Mouse (Mus musculus) hindlimb bud, embryonic 11.5 days (tissue): ENCODE measurements around the gene Abca3.
"Not testable (repeated sequence)": the region's sequence is repeated elsewhere in the genome, so short reads cannot be mapped to it uniquely, and the experiment has no call there.

Experiments
- DNase-seq: peaks from one replicate; pipeline ENCODE4 v3.0.0-alpha.2; 2012; ENCODE audit warnings: low read depth, low spot score; ENCODE audit errors: extremely low spot score

Abca3 gene

GRCm38 (mm10) chr17:24437016-24437415 lies 85.3 kb downstream of the Abca3 start:
- no peak for DNase-seq

- no peak for DNase-seq
Observed at GRCm38 (mm10) chr17:24440377-24440776, 88.6 kb downstream of the Abca3 start.

- no peak for DNase-seq
Observed at GRCm38 (mm10) chr17:24441148-24441547, 89.4 kb downstream of the Abca3 start.

DNA sequence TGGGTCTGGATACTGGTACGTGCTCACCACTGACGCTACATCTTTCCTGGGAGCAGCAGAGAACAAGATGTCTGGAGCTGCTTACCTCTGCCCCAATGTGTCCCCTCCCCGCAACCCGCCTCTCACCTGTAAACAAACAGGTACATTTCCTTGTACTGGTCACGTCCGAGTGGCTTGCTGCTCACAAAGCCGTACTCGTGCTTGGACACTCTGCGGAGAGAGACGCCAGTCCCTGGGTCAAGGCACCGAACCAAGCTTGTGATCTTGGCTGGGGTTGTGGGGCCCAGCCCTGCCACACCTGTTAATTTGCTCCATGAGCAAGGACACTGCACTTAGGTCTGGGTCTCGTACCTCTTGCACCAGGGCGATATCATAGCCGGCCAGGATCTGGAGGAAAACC lies 90.4 kb downstream of the Abca3 start:
- no peak for DNase-seq

GRCm38 (mm10) chr17:24442632-24443155 lies 90.9 kb downstream of the Abca3 start, which contains the start of gene Dnase1l2:
TSS of gene Dnase1l2 (minus strand) at chr17:24443105.
- no peak for DNase-seq

GRCm38 (mm10) chr17:24443409-24443808 lies 91.7 kb downstream of the Abca3 start:
- no peak for DNase-seq

DNA sequence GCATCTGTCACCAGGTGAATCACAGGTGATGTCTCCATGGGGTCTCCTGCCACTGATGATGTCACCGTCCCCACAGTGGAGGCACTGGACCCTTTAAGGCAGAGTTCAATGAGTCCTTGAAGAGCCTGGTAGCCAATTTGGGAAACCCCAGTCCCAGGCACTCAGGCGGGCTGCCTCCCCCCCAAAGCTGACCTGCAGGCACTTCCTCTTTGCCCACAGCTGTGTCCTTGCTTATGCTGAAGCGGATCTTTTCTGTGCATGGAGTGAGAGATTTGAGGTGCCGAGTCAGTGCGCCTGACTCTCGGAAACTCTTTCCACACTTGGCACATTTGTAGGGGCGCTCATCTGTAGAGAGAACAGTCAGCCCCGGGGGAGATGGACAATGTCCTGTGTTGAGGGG lies 94.8 kb downstream of the Abca3 start:
- no peak for DNase-seq

DNA sequence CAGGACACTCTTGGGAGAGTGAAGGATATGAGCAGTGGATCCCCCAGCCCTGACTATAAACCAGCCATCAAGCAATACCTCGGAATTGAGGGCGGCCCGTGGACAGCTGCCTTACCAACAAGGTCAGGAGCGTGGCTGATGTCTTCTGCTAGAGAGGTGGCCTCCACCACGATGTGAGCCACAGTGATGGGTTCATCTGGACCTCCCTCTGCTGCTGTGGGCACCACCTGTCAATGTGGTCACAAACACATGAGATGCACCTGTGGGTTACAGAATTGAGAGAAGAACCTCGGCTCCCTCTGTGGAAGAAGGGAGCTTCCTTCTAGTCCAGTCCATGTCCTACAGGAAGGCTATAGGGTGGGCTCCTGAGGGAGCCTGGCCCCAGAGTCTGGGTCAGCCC lies 97.8 kb downstream of the Abca3 start:
- no peak for DNase-seq

DNA sequence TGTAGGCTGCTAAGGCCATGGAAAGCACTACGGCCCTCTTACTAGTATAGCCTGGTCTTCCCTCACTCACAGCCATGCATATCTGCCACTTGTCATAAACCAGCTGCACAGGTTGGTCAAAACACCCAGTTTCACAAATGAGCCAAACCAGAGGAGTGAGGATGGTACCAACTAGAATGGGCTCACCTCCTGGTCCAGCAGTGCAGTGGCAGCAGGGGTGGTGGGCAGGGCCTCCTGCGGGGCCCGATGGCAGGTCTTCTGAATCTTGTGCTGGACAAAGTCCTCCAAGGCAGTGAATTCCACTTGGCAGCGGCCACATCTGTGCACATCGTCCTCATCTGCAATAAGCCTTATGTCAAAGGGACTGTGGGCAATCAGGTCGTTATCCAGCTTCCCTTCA lies 99.5 kb downstream of the Abca3 start:
- DNase-seq, result no peak

DNA sequence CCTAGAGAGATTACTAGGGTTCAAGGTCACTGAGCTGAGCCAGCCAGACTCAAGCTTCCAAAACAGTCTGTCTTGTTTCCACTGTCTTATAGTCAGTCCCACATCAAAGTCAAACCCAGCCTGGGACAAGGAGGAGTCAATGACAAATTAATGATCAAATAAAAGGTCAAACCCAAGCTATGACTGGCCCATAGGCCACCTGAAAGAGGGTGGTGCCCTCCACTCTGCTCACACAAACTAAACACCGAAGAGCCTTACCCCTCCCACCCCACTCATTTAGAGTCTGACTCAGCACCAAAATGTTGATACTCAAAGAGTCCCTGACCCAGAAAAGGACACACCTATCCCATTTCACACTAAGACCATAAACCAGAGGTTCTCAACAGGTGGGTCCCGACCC lies 101.6 kb downstream of the Abca3 start:
- DNase-seq, result no peak

DNA sequence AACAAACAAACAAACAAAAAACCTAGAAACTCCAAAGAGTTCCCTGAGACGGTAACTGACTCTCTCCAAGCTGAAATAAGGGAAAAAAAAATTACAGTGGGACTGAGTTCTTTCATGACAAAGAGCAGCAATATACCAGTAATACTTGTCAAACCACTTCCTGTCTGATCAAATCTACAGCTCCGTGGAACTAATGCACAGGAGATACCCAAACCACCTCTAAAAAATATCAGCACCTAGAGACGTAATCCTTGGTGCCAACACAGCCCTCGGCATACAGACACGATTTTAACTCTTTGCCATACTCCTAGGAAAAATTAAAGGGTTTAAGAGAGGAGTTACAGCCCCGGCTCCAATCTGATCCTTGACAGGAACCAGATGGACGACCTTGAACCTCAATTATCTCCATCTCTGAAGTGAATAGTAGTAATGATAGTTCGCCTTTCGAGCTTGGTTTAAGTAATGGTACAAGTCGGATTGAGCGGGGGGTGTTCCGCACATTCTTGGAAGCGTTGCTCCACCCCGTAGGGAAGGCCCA lies 102.5 kb downstream of the Abca3 start:
- no peak for DNase-seq

GRCm38 (mm10) chr17:24454756-24455522 lies 103.2 kb downstream of the Abca3 start:
- DNase-seq, result peak; percentile 95

- not testable (repeated sequence) for DNase-seq
Observed at GRCm38 (mm10) chr17:24455523-24456206, 103.9 kb downstream of the Abca3 start.
